Comparison of ENCODE assay signal across 21 mouse cellular contexts in the genomic region with DNA sequence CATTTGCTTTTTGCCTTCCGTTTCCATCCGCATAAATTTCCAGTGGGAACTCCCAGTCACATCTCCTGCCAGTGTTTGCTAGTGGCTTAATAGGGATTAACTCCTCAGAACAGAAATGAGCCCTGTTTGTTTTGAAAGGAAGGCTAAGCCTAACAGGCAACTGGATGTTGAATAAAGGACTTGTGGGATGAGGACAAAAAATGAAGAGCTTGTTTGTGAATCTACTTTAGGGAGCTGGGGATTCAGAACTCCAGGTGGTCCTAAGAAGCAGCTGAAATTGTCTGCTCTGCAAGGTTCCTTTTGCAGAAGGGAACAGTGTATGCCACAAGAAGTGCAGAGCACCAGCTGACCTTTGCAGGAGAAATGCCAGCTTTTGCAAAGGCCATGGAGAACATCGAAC.
DNase-seq lines count a peak whose midpoint lies in the region; ATAC-seq and TF ChIP-seq lines count a peak whose summit lies in the region.
"Had no signal": no experiment of that assay in that cellular context is flagged by ENCODE, and none has a peak within 500 bp of the region (broad histone marks: within the 10 kb centered on the region; RNA-seq: fewer than 3 reads in every experiment).

No protein-coding gene starts in this region.

- no peak overlapping the region for H3K9ac ChIP-seq in hindbrain, postnatal 0 days (replicated peaks; ENCODE audit: low read length)
- no peak overlapping the region for H3K9ac ChIP-seq in hindbrain, embryonic 16.5 days (ENCODE audit: low read depth, low read length)
- no peak overlapping the region for H3K9ac ChIP-seq in midbrain, embryonic 12.5 days (replicated peaks)
- H3K9ac ChIP-seq in midbrain, embryonic 16.5 days (ENCODE audit: low read depth, low read length) = no peak overlapping the region
- no peak overlapping the region for H3K9ac ChIP-seq in liver, embryonic 12.5 days
- H3K9ac ChIP-seq: heart, embryonic 13.5 days; hindbrain, embryonic 12.5 days; intestine, embryonic 15.5 days had no signal

- TF ChIP-seq POLR2A in kidney, adult 2 months (IDR thresholded peaks at IDR 0.05; ENCODE audit: low read depth, low read length) = no peak

- H3K4me1 ChIP-seq in hindbrain, postnatal 0 days (ENCODE audit: insufficient read depth, low read length) = no peaks in the 10 kb centered on the region
- no peaks in the 10 kb centered on the region for H3K4me1 ChIP-seq in hindbrain, embryonic 16.5 days (ENCODE audit: control insufficient read depth, insufficient read depth, low read depth, low read length)
- H3K4me1 ChIP-seq in midbrain, embryonic 12.5 days = peaks cover 5% of the 10 kb centered on the region
- 0 out of 2 replicates have a peak, but pooled peaks cover 4% of the 10 kb centered on the region for H3K4me1 ChIP-seq in midbrain, embryonic 16.5 days (ENCODE audit: control insufficient read depth, insufficient read depth, low read length)
- H3K4me1 ChIP-seq in kidney, adult 2 months (ENCODE audit: control insufficient read depth, insufficient read depth, low read length) = no peaks in the 10 kb centered on the region
- H3K4me1 ChIP-seq in liver, embryonic 12.5 days = no peaks in the 10 kb centered on the region
- H3K4me1 ChIP-seq: embryonic facial prominence, embryonic 10.5 days; heart, embryonic 13.5 days; hindbrain, embryonic 12.5 days; intestine, embryonic 15.5 days had no signal

- 37% methylated on average over 3 of the region's 3 CpGs for WGBS in hindbrain, postnatal 0 days
- WGBS in hindbrain, embryonic 16.5 days = 44% methylated on average over 3 of the region's 3 CpGs
- WGBS in midbrain, embryonic 12.5 days = 10% methylated on average over 3 of the region's 3 CpGs
- WGBS in midbrain, embryonic 16.5 days = 5% methylated on average over 3 of the region's 3 CpGs
- WGBS in kidney, adult 2 months = 75% methylated on average over 3 of the region's 3 CpGs
- WGBS in liver, embryonic 12.5 days (ENCODE audit: insufficient replicate concordance) = 53% methylated on average over 3 of the region's 3 CpGs

- DNase-seq in embryo, embryonic 9.5 days (ENCODE audit: extremely low spot score) = peak; percentile 1
- DNase-seq in embryo, embryonic 10.5 days (ENCODE audit: low spot score) = no peak
- peak; percentile 7 for DNase-seq in hindbrain, postnatal 0 days (ENCODE audit: low spot score)
- DNase-seq in kidney, adult 2 months = no peak
- DNase-seq: adrenal gland, adult 8-10 months; B cell, adult 2 months; cerebellum, adult 11 months; cerebellum, adult 8-10 months; gastrocnemius, postnatal 36 days; heart, adult 11 months; heart, postnatal 4 days had no signal

- H3K27me3 ChIP-seq in hindbrain, postnatal 0 days (ENCODE audit: insufficient read depth, low read length) = no peaks in the 10 kb centered on the region
- no peaks in the 10 kb centered on the region for H3K27me3 ChIP-seq in hindbrain, embryonic 16.5 days (replicated peaks; ENCODE audit: control insufficient read depth, insufficient read depth, low read length)
- peaks cover 15% of the 10 kb centered on the region for H3K27me3 ChIP-seq in midbrain, embryonic 12.5 days
- H3K27me3 ChIP-seq in midbrain, embryonic 16.5 days (ENCODE audit: control insufficient read depth, insufficient read depth, low read depth, low read length) = no peaks in the 10 kb centered on the region
- H3K27me3 ChIP-seq in kidney, adult 2 months (replicated peaks; ENCODE audit: control insufficient read depth, insufficient read depth, low read length) = no peaks in the 10 kb centered on the region
- no peaks in the 10 kb centered on the region for H3K27me3 ChIP-seq in liver, embryonic 12.5 days (replicated peaks)
- H3K27me3 ChIP-seq: heart, embryonic 13.5 days; hindbrain, embryonic 12.5 days; intestine, embryonic 15.5 days had no signal

- no peak overlapping the region for H3K4me2 ChIP-seq in hindbrain, postnatal 0 days (ENCODE audit: low read depth, low read length)
- H3K4me2 ChIP-seq in hindbrain, embryonic 16.5 days (ENCODE audit: low read length) = no peak overlapping the region
- H3K4me2 ChIP-seq in midbrain, embryonic 12.5 days (replicated peaks) = no peak overlapping the region
- no peak overlapping the region for H3K4me2 ChIP-seq in midbrain, embryonic 16.5 days (ENCODE audit: low read length)
- no peak overlapping the region for H3K4me2 ChIP-seq in liver, embryonic 12.5 days
- H3K4me2 ChIP-seq: heart, embryonic 13.5 days; hindbrain, embryonic 12.5 days; intestine, embryonic 15.5 days had no signal

- ATAC-seq in hindbrain, postnatal 0 days = no peak
- ATAC-seq in hindbrain, embryonic 16.5 days = no peak
- ATAC-seq in midbrain, embryonic 12.5 days (ENCODE audit: low FRiP score, low read depth) = peak; percentile 74
- ATAC-seq in midbrain, embryonic 16.5 days = peak; percentile 60
- ATAC-seq in liver, embryonic 12.5 days = no peak
- ATAC-seq: CD4-positive, CD25-positive, alpha-beta regulatory T cell, adult 4 months; intestine, embryonic 15.5 days had no signal

- TF ChIP-seq CTCF in hindbrain, postnatal 0 days (IDR thresholded peaks at IDR 0.05; ENCODE audit: low read depth) = no peak
- no peak for TF ChIP-seq CTCF in kidney, adult 2 months (conservative IDR thresholded peaks at IDR 0.05; ENCODE audit: insufficient read depth, insufficient read length, low read depth, low read length)

- no peaks in the 10 kb centered on the region for H3K36me3 ChIP-seq in hindbrain, postnatal 0 days (ENCODE audit: insufficient read depth, low read length)
- no peaks in the 10 kb centered on the region for H3K36me3 ChIP-seq in hindbrain, embryonic 16.5 days (ENCODE audit: control insufficient read depth, insufficient read depth, low read length)
- H3K36me3 ChIP-seq in midbrain, embryonic 12.5 days = no peaks in the 10 kb centered on the region
- no peaks in the 10 kb centered on the region for H3K36me3 ChIP-seq in midbrain, embryonic 16.5 days (ENCODE audit: control insufficient read depth, insufficient read depth, low read length)
- no peaks in the 10 kb centered on the region for H3K36me3 ChIP-seq in kidney, adult 2 months (ENCODE audit: control insufficient read depth, insufficient read depth, low read length)
- no peaks in the 10 kb centered on the region for H3K36me3 ChIP-seq in liver, embryonic 12.5 days
- H3K36me3 ChIP-seq: embryonic facial prominence, embryonic 10.5 days; G1E; heart, embryonic 13.5 days; hindbrain, embryonic 12.5 days; intestine, embryonic 15.5 days had no signal

- H3K9me3 ChIP-seq in hindbrain, postnatal 0 days (ENCODE audit: low read length) = no peaks in the 10 kb centered on the region
- H3K9me3 ChIP-seq in hindbrain, embryonic 16.5 days (ENCODE audit: control insufficient read depth, low read length) = no peaks in the 10 kb centered on the region
- no peaks in the 10 kb centered on the region for H3K9me3 ChIP-seq in midbrain, embryonic 12.5 days
- H3K9me3 ChIP-seq in midbrain, embryonic 16.5 days (replicated peaks; ENCODE audit: control insufficient read depth, low read length, poor library complexity, severe bottlenecking) = no peaks in the 10 kb centered on the region
- H3K9me3 ChIP-seq in liver, embryonic 12.5 days (replicated peaks) = no peaks in the 10 kb centered on the region
- H3K9me3 ChIP-seq: embryonic facial prominence, embryonic 10.5 days; G1E; heart, embryonic 13.5 days; hindbrain, embryonic 12.5 days; intestine, embryonic 15.5 days had no signal

- H3K27ac ChIP-seq in hindbrain, postnatal 0 days = no peak overlapping the region
- no peak overlapping the region for H3K27ac ChIP-seq in hindbrain, embryonic 16.5 days (ENCODE audit: low read depth, low read length)
- no peak overlapping the region for H3K27ac ChIP-seq in midbrain, embryonic 12.5 days (replicated peaks)
- H3K27ac ChIP-seq in midbrain, embryonic 16.5 days (ENCODE audit: low read length) = no peak overlapping the region
- H3K27ac ChIP-seq in kidney, adult 2 months (ENCODE audit: insufficient read depth, low read depth, low read length) = no peak overlapping the region
- H3K27ac ChIP-seq in liver, embryonic 12.5 days = no peak overlapping the region
- H3K27ac ChIP-seq: embryonic facial prominence, embryonic 10.5 days; heart, embryonic 13.5 days; hindbrain, embryonic 12.5 days; intestine, embryonic 15.5 days had no signal

- H3K4me3 ChIP-seq in hindbrain, postnatal 0 days (ENCODE audit: low read length) = no peak overlapping the region
- no peak overlapping the region for H3K4me3 ChIP-seq in hindbrain, embryonic 16.5 days (ENCODE audit: low read length)
- H3K4me3 ChIP-seq in midbrain, embryonic 12.5 days = no peak overlapping the region
- no peak overlapping the region for H3K4me3 ChIP-seq in midbrain, embryonic 16.5 days (ENCODE audit: low read depth, low read length)
- no peak overlapping the region for H3K4me3 ChIP-seq in kidney, adult 2 months (ENCODE audit: insufficient read depth, low read depth, low read length)
- H3K4me3 ChIP-seq in liver, embryonic 12.5 days = no peak overlapping the region
- H3K4me3 ChIP-seq: embryonic facial prominence, embryonic 10.5 days; heart, embryonic 13.5 days; hindbrain, embryonic 12.5 days; intestine, embryonic 15.5 days had no signal

Comparison
In these comparisons a context has a peak if more than half of its experiments do, and no peak if none do; other contexts are left out.
1. DNase-seq: peak in embryo, embryonic 9.5 days (single experiment) and hindbrain, postnatal 0 days (single experiment); none in embryo, embryonic 10.5 days (single experiment) and kidney, adult 2 months (single experiment).
2. ATAC-seq: peak in midbrain, embryonic 12.5 days (single experiment) and midbrain, embryonic 16.5 days (single experiment); none in hindbrain, postnatal 0 days (single experiment), hindbrain, embryonic 16.5 days (single experiment) and liver, embryonic 12.5 days (single experiment).